Mouse (Mus musculus): Measurements from ENCODE around the gene Nedd9. TPM values are rescaled to one million over a fixed set of nuclear protein-coding genes. Genes with fewer than 3 reads are reported as not detected.

Gene Nedd9
- total and polyA plus RNA-seq, 3 experiments = 0.15 to 0.25 TPM; not detected in 1

DNA sequence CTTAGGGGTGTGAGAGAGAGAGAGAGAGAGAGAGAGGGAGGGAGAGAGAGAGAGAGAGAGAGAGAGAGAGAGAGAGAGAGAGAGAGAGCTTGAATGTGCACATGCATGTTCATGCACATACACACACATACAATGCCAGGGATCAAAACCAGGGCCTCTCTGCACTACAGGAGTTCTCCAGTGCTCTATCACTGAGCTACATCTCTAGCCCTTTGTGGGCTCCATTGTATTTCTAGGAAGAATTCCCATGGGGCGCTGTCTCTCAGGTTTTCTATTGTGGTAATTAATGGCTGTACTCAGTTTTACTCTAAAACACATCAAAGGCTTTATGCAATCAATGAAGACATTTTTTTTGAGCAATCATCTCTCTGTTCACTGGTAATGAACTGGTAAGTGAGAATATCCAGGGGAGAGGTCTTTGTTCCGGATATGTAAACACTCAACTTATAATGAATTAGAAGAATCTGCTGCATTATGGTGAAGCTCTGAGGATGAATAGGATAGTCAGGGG, 11.5 kb upstream of the Nedd9 start:
- DNase-seq (ENCODE audit: low read depth, low spot score) = no peak
- Histone ChIP-seq H3K27me3 (ENCODE audit: control insufficient read depth in 1 of 2, insufficient read depth in 2 of 2, low read length in 2 of 2) (no peaks in the 10 kb centered on the region), H3K4me1 (ENCODE audit: control insufficient read depth in 1 of 2, insufficient read depth in 2 of 2, low read length in 2 of 2) (no peaks in the 10 kb centered on the region), H3K9me3 (replicated peaks; ENCODE audit: insufficient read depth, low read length) (no peaks in the 10 kb centered on the region), H3K36me3 (ENCODE audit: control insufficient read depth in 1 of 2, insufficient read depth in 2 of 2, low read length in 2 of 2) (no peaks in the 10 kb centered on the region), H3K9ac (ENCODE audit: control insufficient read depth, low read depth, low read length, poor library complexity, severe bottlenecking) (no peak overlapping the region), H3K79me2 (ENCODE audit: control insufficient read depth, insufficient read depth, low read length, poor library complexity) (no peaks in the 10 kb centered on the region), H3K27ac (ENCODE audit: control insufficient read depth, low read depth, low read length) (no peak overlapping the region), H3K4me3 (ENCODE audit: control insufficient read depth in 1 of 2, insufficient read depth in 1 of 2, low read depth in 2 of 2, low read length in 2 of 2) (no peak overlapping the region)
- TF ChIP-seq NELFE (IDR thresholded peaks at IDR 0.05; ENCODE audit: low read depth, low read length) (no peak), RCOR1 (IDR thresholded peaks at IDR 0.05; ENCODE audit: low read depth, low read length) (no peak), ZNF384 (IDR thresholded peaks at IDR 0.05; ENCODE audit: low read depth, low read length) (no peak), GABPA (IDR thresholded peaks at IDR 0.05; ENCODE audit: low read depth, low read length) (no peak), MEF2A (IDR thresholded peaks at IDR 0.05; ENCODE audit: extremely low read depth, insufficient replicate concordance, low read depth, low read length, poor library complexity, severe bottlenecking) (no peak), ZKSCAN1 (IDR thresholded peaks at IDR 0.05; ENCODE audit: low read depth, low read length) (no peak), SMC3 (IDR thresholded peaks at IDR 0.05; ENCODE audit: low read depth, low read length) (no peak), MAFK (IDR thresholded peaks at IDR 0.05; ENCODE audit: borderline replicate concordance, low read depth, low read length) (no peak), USF2 (IDR thresholded peaks at IDR 0.05; ENCODE audit: borderline replicate concordance in 1 of 2, insufficient read depth in 1 of 2, low read depth in 1 of 2, low read length in 2 of 2) (no peak), POLR2AphosphoS5 (IDR thresholded peaks at IDR 0.05; ENCODE audit: borderline replicate concordance, low read depth, low read length) (no peak), MYC (IDR thresholded peaks at IDR 0.05; ENCODE audit: low read depth, low read length) (no peak), POLR2AphosphoS2 (IDR thresholded peaks at IDR 0.05; ENCODE audit: low read length) (no peak)

DNA sequence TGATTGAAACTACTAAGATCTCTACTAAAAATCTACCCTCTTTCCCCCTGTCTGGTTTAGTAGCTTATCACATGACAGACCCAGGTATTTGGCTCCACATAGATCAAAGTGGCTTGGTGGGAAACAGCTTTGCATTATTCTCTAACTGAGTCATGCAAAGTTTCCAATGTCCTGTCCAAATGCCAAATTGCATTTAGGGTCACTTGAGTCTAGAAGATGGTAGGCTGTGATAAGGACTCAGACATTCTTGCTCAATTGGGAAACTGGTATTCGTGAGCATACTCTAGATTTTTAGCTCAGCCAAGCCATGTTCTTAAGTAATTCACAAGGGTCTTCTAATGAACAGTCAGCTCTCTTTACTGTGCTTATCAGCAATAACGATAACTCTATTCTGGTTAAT, 7.5 kb upstream of the Nedd9 start:
- H3K4me3 ChIP-seq (ENCODE audit: control insufficient read depth in 1 of 2, insufficient read depth in 1 of 2, low read depth in 2 of 2, low read length in 2 of 2) = no peak overlapping the region
- no peaks in the 10 kb centered on the region for H3K9me3 ChIP-seq (replicated peaks; ENCODE audit: insufficient read depth, low read length)
- H3K9ac ChIP-seq (ENCODE audit: control insufficient read depth, low read depth, low read length, poor library complexity, severe bottlenecking) = no peak overlapping the region
- TF ChIP-seq GATA1 (IDR thresholded peaks at IDR 0.05; ENCODE audit: low read depth, low read length) = no peak
- no peak for TF ChIP-seq MAZ (IDR thresholded peaks at IDR 0.05; ENCODE audit: low read depth, low read length)
- no peak for TF ChIP-seq MEF2A (IDR thresholded peaks at IDR 0.05; ENCODE audit: extremely low read depth, insufficient replicate concordance, low read depth, low read length, poor library complexity, severe bottlenecking)
- TF ChIP-seq HCFC1 (IDR thresholded peaks at IDR 0.05; ENCODE audit: low read depth, low read length) = no peak
- no peak for TF ChIP-seq MYB (IDR thresholded peaks at IDR 0.05; ENCODE audit: low read depth, low read length)
- TF ChIP-seq KAT2A (conservative IDR thresholded peaks at IDR 0.05; ENCODE audit: low read depth, low read length) = no peak
- TF ChIP-seq UBTF (IDR thresholded peaks at IDR 0.05; ENCODE audit: borderline replicate concordance, insufficient read depth, low read depth, low read length) = no peak
- TF ChIP-seq USF1 (IDR thresholded peaks at IDR 0.05; ENCODE audit: low read depth, low read length) = no peak
- TF ChIP-seq BHLHE40 (IDR thresholded peaks at IDR 0.05; ENCODE audit: borderline replicate concordance, low read depth, low read length) = no peak
- no peak for TF ChIP-seq CHD1 (IDR thresholded peaks at IDR 0.05; ENCODE audit: low read depth, low read length)
- TF ChIP-seq CTCF (IDR thresholded peaks at IDR 0.05 in 2 of 3, conservative IDR thresholded peaks at IDR 0.05 in 1 of 3; ENCODE audit: control insufficient read depth in 1 of 3, insufficient read depth in 1 of 3, low read depth in 2 of 3, low read length in 3 of 3, poor library complexity in 1 of 3, severe bottlenecking in 1 of 3) = no peak
- TF ChIP-seq MYC (IDR thresholded peaks at IDR 0.05; ENCODE audit: low read depth, low read length) = no peak
- no peak for TF ChIP-seq GABPA (IDR thresholded peaks at IDR 0.05; ENCODE audit: low read depth, low read length)
- no peak for TF ChIP-seq RCOR1 (IDR thresholded peaks at IDR 0.05; ENCODE audit: low read depth, low read length)
- no peak for TF ChIP-seq MXI1 (IDR thresholded peaks at IDR 0.05; ENCODE audit: low read depth, low read length)
- no peak for TF ChIP-seq NRF1 (IDR thresholded peaks at IDR 0.05; ENCODE audit: insufficient read depth, low read depth, low read length, poor library complexity, severe bottlenecking)
- TF ChIP-seq ZNF384 (IDR thresholded peaks at IDR 0.05; ENCODE audit: low read depth, low read length) = no peak
- TF ChIP-seq POLR2A (IDR thresholded peaks at IDR 0.05; ENCODE audit: control insufficient read depth in 1 of 2, insufficient read depth in 1 of 2, low read depth in 1 of 2, low read length in 2 of 2, poor library complexity in 1 of 2) = no peak
- H3K79me2 ChIP-seq (ENCODE audit: control insufficient read depth, insufficient read depth, low read length, poor library complexity) = no peaks in the 10 kb centered on the region
- DNase-seq (ENCODE audit: low read depth, low spot score) = no peak
- H3K27ac ChIP-seq (ENCODE audit: control insufficient read depth, low read depth, low read length) = no peak overlapping the region
- no peaks in the 10 kb centered on the region for H3K36me3 ChIP-seq (ENCODE audit: control insufficient read depth in 1 of 2, insufficient read depth in 2 of 2, low read length in 2 of 2)
- no peaks in the 10 kb centered on the region; a peak in 1 of 4 replicates for H3K27me3 ChIP-seq (ENCODE audit: control insufficient read depth in 1 of 2, insufficient read depth in 2 of 2, low read length in 2 of 2)
- no peaks in the 10 kb centered on the region for H3K4me1 ChIP-seq (ENCODE audit: control insufficient read depth in 1 of 2, insufficient read depth in 2 of 2, low read length in 2 of 2)
